Mouse (Mus musculus): ENCODE measurements around the gene Mitd1. TPM values are rescaled to one million over a fixed set of nuclear protein-coding genes. Genes with fewer than 3 reads are reported as not detected.

Gene Mitd1
- 25.4 and 26.5 TPM in 2 replicates for polyA plus RNA-seq (2015; fragmentation: Nextera tagmentation; extraction: Ambion mirVana)

DNA sequence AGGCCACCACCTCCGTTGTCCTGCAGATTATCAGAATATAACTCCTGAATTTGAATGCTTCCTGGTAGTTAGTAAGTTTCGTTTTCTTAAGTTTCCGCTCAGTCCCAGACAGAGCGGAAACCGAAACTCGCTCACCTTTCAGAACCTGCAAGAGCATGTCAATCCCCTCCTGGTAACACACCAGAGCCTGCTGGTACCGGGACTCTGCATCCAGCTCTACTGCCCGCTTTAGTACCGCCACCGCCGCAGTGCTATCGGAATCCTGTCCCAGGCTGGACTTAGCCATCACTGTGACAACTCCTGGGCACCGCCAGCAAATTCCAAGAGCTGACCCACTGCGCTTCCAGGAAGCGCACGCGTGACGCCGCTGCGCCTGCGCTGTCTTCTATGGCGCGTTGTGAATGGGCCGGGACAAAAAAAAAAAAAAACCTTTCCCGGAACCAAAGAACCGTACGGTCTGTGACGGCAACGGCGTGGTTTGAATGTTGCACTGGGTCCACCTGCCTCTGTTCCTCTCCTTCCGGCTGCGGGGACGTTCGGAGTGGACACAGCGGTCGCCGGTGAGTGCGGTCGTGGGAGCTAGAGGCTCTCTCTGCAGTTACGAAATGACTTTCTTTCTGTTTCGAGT, at the start of gene Mitd1, which contains the start of gene Mrpl30:
Gene Mitd1, minus strand, starts transcription at position 387 of the 628 bp plus-strand sequence.
Gene Mrpl30, plus strand, starts transcription at position 453 of the 628 bp plus-strand sequence.
- Histone ChIP-seq H3K4me1 (replicated peaks; ENCODE audit: insufficient read depth, low read length) (0 out of 2 replicates have a peak, but pooled peaks cover 6% of the 10 kb centered on the region), H3K9me3 (replicated peaks; ENCODE audit: low read length) (no peaks in the 10 kb centered on the region), H3K4me3 (replicated peaks; ENCODE audit: low read depth, low read length) (peak within 1 kb of the TSS; percentile 59), H3K4me2 (ENCODE audit: low read length) (peak within 1 kb of the TSS; percentile 71), H3K36me3 (ENCODE audit: insufficient read depth, low read length) (0 out of 2 replicates have a peak, but pooled peaks cover 1% of the 10 kb centered on the region), H3K27me3 (ENCODE audit: insufficient read depth, low read length) (no peaks in the 10 kb centered on the region), H3K9ac (ENCODE audit: low read depth, low read length) (peak within 1 kb of the TSS; percentile 64), H3K27ac (peak within 1 kb of the TSS; percentile 72)
- DNase-seq (ENCODE audit: low spot score): peak; percentile 93
- under 1% methylated on average over 41 of the region's 41 CpGs for WGBS
- 0 out of 2 replicates have a peak, but pooled peaks have one; percentile 2 for TF ChIP-seq CTCF (IDR thresholded peaks at IDR 0.05; ENCODE audit: low read depth)
- ATAC-seq (replicated peaks; ENCODE audit: low FRiP score, low read depth): peak; percentile 92

DNA sequence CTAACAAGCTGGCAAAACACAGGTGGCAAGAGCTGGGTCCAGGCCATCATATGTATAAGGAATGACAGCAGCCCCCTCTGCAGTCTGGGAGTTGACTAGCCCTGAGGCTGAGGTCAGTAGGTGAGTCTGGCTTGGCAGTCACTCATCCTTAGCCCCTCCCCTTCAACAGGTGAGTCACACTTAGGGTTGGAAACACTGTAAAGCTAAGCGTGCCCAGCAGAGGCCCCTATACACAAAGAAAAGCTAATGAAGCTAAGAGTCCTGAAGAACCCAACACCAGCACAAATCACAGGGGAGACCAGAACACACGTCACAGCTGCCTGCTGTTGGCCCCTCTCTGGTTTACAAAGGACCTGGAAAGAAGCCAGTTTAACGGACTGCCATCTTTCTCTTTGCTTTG, 41.6 kb upstream of the Mitd1 start:
- ATAC-seq (replicated peaks; ENCODE audit: low FRiP score, low read depth) (peak; percentile 74; the same call in 1 of the 2 replicates), DNase-seq (ENCODE audit: low spot score) (peak; percentile 40)
- Histone ChIP-seq H3K27ac (no peak overlapping the region), H3K9ac (ENCODE audit: low read depth, low read length) (no peak overlapping the region), H3K4me2 (ENCODE audit: low read length) (no peak overlapping the region), H3K9me3 (replicated peaks; ENCODE audit: low read length) (no peaks in the 10 kb centered on the region), H3K4me1 (replicated peaks; ENCODE audit: insufficient read depth, low read length) (no peaks in the 10 kb centered on the region), H3K4me3 (replicated peaks; ENCODE audit: low read depth, low read length) (no peak overlapping the region), H3K36me3 (ENCODE audit: insufficient read depth, low read length) (no peaks in the 10 kb centered on the region), H3K27me3 (ENCODE audit: insufficient read depth, low read length) (no peaks in the 10 kb centered on the region)
- TF ChIP-seq CTCF (IDR thresholded peaks at IDR 0.05; ENCODE audit: low read depth): peak; percentile 57
- 15% methylated on average over 3 of the region's 3 CpGs for WGBS

DNA sequence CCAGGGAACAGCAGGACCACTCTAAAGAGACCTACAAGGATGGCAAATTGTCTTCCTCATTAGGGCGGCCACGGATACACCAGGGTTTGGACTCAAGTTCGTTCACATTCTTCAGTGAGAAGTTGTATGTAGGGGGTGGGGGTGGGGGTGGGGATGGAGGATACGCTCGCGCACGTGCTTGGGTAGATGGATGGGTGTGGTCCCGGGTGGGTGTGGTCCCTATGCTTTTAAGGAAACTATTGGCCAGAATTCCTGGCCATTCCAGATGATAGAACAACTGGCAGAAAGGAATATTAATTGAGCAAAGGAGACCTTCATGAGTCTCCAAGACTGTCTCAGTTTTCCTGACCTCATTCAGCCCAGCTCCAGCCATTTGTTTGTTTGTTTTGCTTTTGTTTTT, 35.8 kb upstream of the Mitd1 start:
- Histone ChIP-seq H3K27me3 (ENCODE audit: insufficient read depth, low read length) (no peaks in the 10 kb centered on the region), H3K4me2 (ENCODE audit: low read length) (no peak overlapping the region), H3K9ac (ENCODE audit: low read depth, low read length) (no peak overlapping the region), H3K4me3 (replicated peaks; ENCODE audit: low read depth, low read length) (no peak overlapping the region), H3K27ac (no peak overlapping the region), H3K36me3 (ENCODE audit: insufficient read depth, low read length) (no peaks in the 10 kb centered on the region), H3K9me3 (replicated peaks; ENCODE audit: low read length) (no peaks in the 10 kb centered on the region), H3K4me1 (replicated peaks; ENCODE audit: insufficient read depth, low read length) (no peaks in the 10 kb centered on the region)
- 73% methylated on average over 8 of the region's 8 CpGs for WGBS
- DNase-seq (ENCODE audit: low spot score) (no peak), ATAC-seq (replicated peaks; ENCODE audit: low FRiP score, low read depth) (no peak)
- no peak for TF ChIP-seq CTCF (IDR thresholded peaks at IDR 0.05; ENCODE audit: low read depth)

DNA sequence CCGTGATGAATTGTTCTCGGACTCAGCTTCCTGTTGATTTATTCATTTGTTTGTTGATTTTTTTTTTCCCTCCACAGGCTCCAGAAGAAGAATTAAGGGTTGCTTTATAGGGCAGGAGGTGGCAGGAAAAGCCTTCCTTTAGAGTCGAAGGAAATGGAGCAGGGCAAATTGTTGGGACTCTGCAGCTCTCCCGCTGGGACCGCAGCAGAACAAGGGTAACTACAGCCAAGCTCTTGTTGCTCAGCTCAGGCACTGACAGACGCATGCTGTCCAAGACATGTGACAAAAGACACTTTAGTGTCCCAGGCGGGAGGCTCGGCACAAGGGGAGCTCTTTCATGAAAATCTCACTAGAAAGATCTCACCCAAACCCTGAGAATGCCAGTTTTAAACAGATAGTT, 32.3 kb upstream of the Mitd1 start:
- Histone ChIP-seq H3K4me2 (ENCODE audit: low read length) (no peak overlapping the region), H3K4me3 (replicated peaks; ENCODE audit: low read depth, low read length) (no peak overlapping the region), H3K9ac (ENCODE audit: low read depth, low read length) (no peak overlapping the region), H3K36me3 (ENCODE audit: insufficient read depth, low read length) (no peaks in the 10 kb centered on the region), H3K27ac (no peak overlapping the region), H3K27me3 (ENCODE audit: insufficient read depth, low read length) (no peaks in the 10 kb centered on the region), H3K9me3 (replicated peaks; ENCODE audit: low read length) (no peaks in the 10 kb centered on the region), H3K4me1 (replicated peaks; ENCODE audit: insufficient read depth, low read length) (no peaks in the 10 kb centered on the region)
- no peak for TF ChIP-seq CTCF (IDR thresholded peaks at IDR 0.05; ENCODE audit: low read depth)
- 32% methylated on average over 8 of the region's 8 CpGs for WGBS
- DNase-seq (ENCODE audit: low spot score): no peak
- no peak for ATAC-seq (replicated peaks; ENCODE audit: low FRiP score, low read depth)

DNA sequence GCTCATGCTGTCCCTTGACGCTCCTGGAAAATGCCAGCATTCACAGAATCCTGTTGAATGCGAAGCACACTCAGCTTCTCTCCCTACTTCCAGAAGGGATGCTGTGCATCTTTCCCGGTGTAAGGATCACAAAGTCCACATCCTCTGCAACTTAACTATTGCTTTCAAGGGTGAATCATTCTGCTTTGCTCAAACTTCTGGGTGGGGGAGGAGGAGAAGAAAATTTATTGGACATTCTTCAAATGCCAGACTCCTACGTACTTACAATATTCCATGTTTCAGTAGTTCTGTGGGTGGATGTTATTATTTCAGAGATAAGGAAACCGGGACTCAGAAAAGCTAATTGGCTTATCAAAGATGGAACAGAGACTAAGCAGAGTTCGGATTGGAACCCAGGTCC, 27.9 kb upstream of the Mitd1 start:
- Histone ChIP-seq H3K9me3 (replicated peaks; ENCODE audit: low read length) (no peaks in the 10 kb centered on the region), H3K4me3 (replicated peaks; ENCODE audit: low read depth, low read length) (no peak overlapping the region), H3K4me2 (ENCODE audit: low read length) (no peak overlapping the region), H3K27me3 (ENCODE audit: insufficient read depth, low read length) (no peaks in the 10 kb centered on the region), H3K36me3 (ENCODE audit: insufficient read depth, low read length) (no peaks in the 10 kb centered on the region), H3K9ac (ENCODE audit: low read depth, low read length) (no peak overlapping the region), H3K27ac (no peak overlapping the region), H3K4me1 (replicated peaks; ENCODE audit: insufficient read depth, low read length) (no peaks in the 10 kb centered on the region)
- DNase-seq (ENCODE audit: low spot score): no peak
- no peak for TF ChIP-seq CTCF (IDR thresholded peaks at IDR 0.05; ENCODE audit: low read depth)
- no peak for ATAC-seq (replicated peaks; ENCODE audit: low FRiP score, low read depth)
- WGBS: 51% methylated on average over 6 of the region's 6 CpGs

DNA sequence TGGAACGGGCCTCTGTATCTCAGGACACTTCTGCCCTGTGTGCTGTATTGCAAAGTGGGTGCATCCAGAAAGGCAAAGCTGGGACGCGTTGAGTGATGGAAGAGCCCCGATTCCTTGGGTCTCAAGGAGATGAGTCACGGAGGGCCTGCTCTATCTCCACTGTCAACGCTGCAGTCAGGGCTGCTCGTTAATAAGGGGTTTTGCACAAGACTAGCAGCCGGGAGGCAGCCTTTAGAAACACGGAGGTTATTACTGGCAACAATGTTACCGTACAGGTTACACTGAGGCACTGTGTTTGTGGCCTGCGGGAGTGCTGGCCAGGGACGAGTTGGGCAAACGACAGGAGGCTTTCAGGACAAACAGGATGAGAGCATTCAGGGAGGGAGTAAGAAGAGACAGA, 27.5 kb upstream of the Mitd1 start:
- ATAC-seq (replicated peaks; ENCODE audit: low FRiP score, low read depth): no peak

More for the DNA sequence above, 27.5 kb upstream of the Mitd1 start:
- Histone ChIP-seq H3K27ac (no peak overlapping the region), H3K4me3 (replicated peaks; ENCODE audit: low read depth, low read length) (no peak overlapping the region), H3K4me2 (ENCODE audit: low read length) (no peak overlapping the region), H3K4me1 (replicated peaks; ENCODE audit: insufficient read depth, low read length) (no peaks in the 10 kb centered on the region), H3K27me3 (ENCODE audit: insufficient read depth, low read length) (no peaks in the 10 kb centered on the region), H3K36me3 (ENCODE audit: insufficient read depth, low read length) (no peaks in the 10 kb centered on the region), H3K9ac (ENCODE audit: low read depth, low read length) (no peak overlapping the region), H3K9me3 (replicated peaks; ENCODE audit: low read length) (no peaks in the 10 kb centered on the region)
- no peak for TF ChIP-seq CTCF (IDR thresholded peaks at IDR 0.05; ENCODE audit: low read depth)
- WGBS: 64% methylated on average over 13 of the region's 13 CpGs
- no peak for DNase-seq (ENCODE audit: low spot score)
